Mouse (Mus musculus) MEL (cell line): ENCODE results near the gene Farsa. TPM values are rescaled to one million over a fixed set of nuclear protein-coding genes. Genes with fewer than 3 reads are reported as not detected.

Source experiments
- DNase-seq: peaks from one replicate; pipeline ENCODE4 v3.0.0; 2011; ENCODE audit warnings: low read depth, low spot score
- H3K27ac ChIP-seq: 2 replicates; pipeline ENCODE4 v1.5.1; 2012; ENCODE audit warnings: low read depth, mild to moderate bottlenecking, control low read depth, low read length, moderate library complexity; ENCODE audit not compliant: control insufficient read depth
- H3K27me3 ChIP-seq, 2 experiments: fragments of 150-350 bp in 1 of 2; sonication (generic) in 1 of 2; 2 replicates each; pipeline ENCODE4 v1.6.1; 2012; ENCODE audit warnings: low read length in 2 of 2, mild to moderate bottlenecking in 2 of 2, improper control_type of control experiment in 1 of 2, moderate library complexity in 1 of 2; ENCODE audit not compliant: insufficient read depth in 2 of 2, control insufficient read depth in 1 of 2
- H3K36me3 ChIP-seq, 2 experiments: 2 replicates each; pipeline ENCODE4 v1.6.1; 2012 to 2014; ENCODE audit warnings: low read length in 2 of 2, improper control_type of control experiment in 1 of 2, inconsistent platforms in 1 of 2, mild to moderate bottlenecking in 1 of 2; ENCODE audit not compliant: insufficient read depth in 2 of 2, control insufficient read depth in 1 of 2
- H3K4me1 ChIP-seq, 2 experiments: fragments of 150-350 bp in 1 of 2; sonication (generic) in 1 of 2; 2 replicates each; pipeline ENCODE4 v1.6.1; 2012; ENCODE audit warnings: low read length in 2 of 2, improper control_type of control experiment in 1 of 2, mild to moderate bottlenecking in 1 of 2; ENCODE audit not compliant: insufficient read depth in 2 of 2, control insufficient read depth in 1 of 2
- H3K4me3 ChIP-seq, 2 experiments: fragments of 150-350 bp in 1 of 2; sonication (generic) in 1 of 2; 2 replicates each; pipeline ENCODE4 v1.5.1; 2012; ENCODE audit warnings: low read depth in 2 of 2, low read length in 2 of 2, mild to moderate bottlenecking in 2 of 2, moderate library complexity in 2 of 2, control low read depth in 1 of 2, improper control_type of control experiment in 1 of 2; ENCODE audit not compliant: control insufficient read depth in 1 of 2, insufficient read depth in 1 of 2
- H3K79me2 ChIP-seq: 2 replicates; pipeline ENCODE4 v1.6.1; 2012; ENCODE audit warnings: mild to moderate bottlenecking, low read length, moderate library complexity; ENCODE audit not compliant: control insufficient read depth, poor library complexity, insufficient read depth
- H3K9ac ChIP-seq: 2 replicates; pipeline ENCODE4 v1.6.1; 2012; ENCODE audit warnings: low read depth, mild to moderate bottlenecking, control low read depth, low read length, moderate library complexity; ENCODE audit not compliant: control insufficient read depth, poor library complexity, severe bottlenecking
- H3K9me3 ChIP-seq: fragments of 150-350 bp; sonication (generic); replicated peaks from 2 replicates; pipeline ENCODE4 v1.6.1; 2012; ENCODE audit warnings: mild to moderate bottlenecking, low read length, improper control_type of control experiment, moderate library complexity; ENCODE audit not compliant: insufficient read depth
- BHLHE40 ChIP-seq: IDR thresholded peaks from 2 replicates; pipeline ENCODE4 v1.6.1; 2012; ENCODE audit warnings: low read depth, mild to moderate bottlenecking, inconsistent platforms, low read length, improper control_type of control experiment, borderline replicate concordance
- CHD2 ChIP-seq: IDR thresholded peaks from 2 replicates; pipeline ENCODE4 v1.6.1; 2011; ENCODE audit warnings: low read length, improper control_type of control experiment
- CTCF ChIP-seq, 3 experiments: IDR thresholded peaks in 2 of 3; conservative IDR thresholded peaks in 1 of 3; 2 replicates each; pipeline ENCODE4 v1.5.1; 2011 to 2012; ENCODE audit warnings: low read length in 3 of 3, low read depth in 2 of 3, mild to moderate bottlenecking in 2 of 3, improper control_type of control experiment in 1 of 3, inconsistent platforms in 1 of 3, mixed read lengths in 1 of 3, moderate library complexity in 1 of 3; ENCODE audit not compliant: control insufficient read depth in 1 of 3, insufficient read depth in 1 of 3, poor library complexity in 1 of 3, severe bottlenecking in 1 of 3
- E2F4 ChIP-seq: IDR thresholded peaks from 2 replicates; pipeline ENCODE4 v1.6.1; 2011; ENCODE audit warnings: low read depth, low read length, improper control_type of control experiment, borderline replicate concordance
- ELF1 ChIP-seq: IDR thresholded peaks from 2 replicates; pipeline ENCODE4 v1.6.1; 2014; ENCODE audit warnings: low read depth, mild to moderate bottlenecking, inconsistent platforms, low read length, improper control_type of control experiment, moderate library complexity
- EP300 ChIP-seq, 2 experiments: IDR thresholded peaks; 2 replicates each; pipeline ENCODE4 v1.6.1; 2011; ENCODE audit warnings: improper control_type of control experiment in 2 of 2, low read length in 2 of 2, low read depth in 1 of 2, mild to moderate bottlenecking in 1 of 2
- ETS1 ChIP-seq: IDR thresholded peaks from 2 replicates; pipeline ENCODE4 v1.6.1; 2012; ENCODE audit warnings: low read depth, mild to moderate bottlenecking, inconsistent platforms, low read length, improper control_type of control experiment, moderate library complexity
- GABPA ChIP-seq: IDR thresholded peaks from 2 replicates; pipeline ENCODE4 v1.6.1; 2012; ENCODE audit warnings: low read depth, mild to moderate bottlenecking, inconsistent platforms, low read length, improper control_type of control experiment, moderate library complexity
- GATA1 ChIP-seq: IDR thresholded peaks from 2 replicates; pipeline ENCODE4 v1.6.1; 2011; ENCODE audit warnings: low read depth, low read length, improper control_type of control experiment
- HCFC1 ChIP-seq: IDR thresholded peaks from 2 replicates; pipeline ENCODE4 v1.6.1; 2012; ENCODE audit warnings: low read depth, mild to moderate bottlenecking, inconsistent platforms, low read length, improper control_type of control experiment, moderate library complexity
- JUND ChIP-seq: IDR thresholded peaks from 2 replicates; pipeline ENCODE4 v1.6.1; 2011; ENCODE audit warnings: low read depth, mild to moderate bottlenecking, improper control_type of control experiment, low read length
- KAT2A ChIP-seq: conservative IDR thresholded peaks from 2 replicates; pipeline ENCODE4 v1.6.1; 2012; ENCODE audit warnings: low read depth, low read length, improper control_type of control experiment, inconsistent platforms
- MAFK ChIP-seq: IDR thresholded peaks from 2 replicates; pipeline ENCODE4 v1.6.1; 2011; ENCODE audit warnings: low read depth, mild to moderate bottlenecking, low read length, improper control_type of control experiment, borderline replicate concordance
- MAX ChIP-seq: IDR thresholded peaks from 2 replicates; pipeline ENCODE4 v1.6.1; 2011; ENCODE audit warnings: low read length, improper control_type of control experiment
- MAZ ChIP-seq: IDR thresholded peaks from 2 replicates; pipeline ENCODE4 v1.6.1; 2012; ENCODE audit warnings: low read depth, mild to moderate bottlenecking, inconsistent platforms, low read length, improper control_type of control experiment
- MEF2A ChIP-seq: IDR thresholded peaks from 2 replicates; pipeline ENCODE4 v1.6.1; 2014; ENCODE audit warnings: low read depth, mild to moderate bottlenecking, inconsistent platforms, low read length, improper control_type of control experiment; ENCODE audit not compliant: poor library complexity, insufficient replicate concordance, severe bottlenecking; ENCODE audit errors: extremely low read depth
- MXI1 ChIP-seq: IDR thresholded peaks from 2 replicates; pipeline ENCODE4 v1.6.1; 2011; ENCODE audit warnings: mild to moderate bottlenecking, low read depth, low read length, improper control_type of control experiment
- MYB ChIP-seq: IDR thresholded peaks from 2 replicates; pipeline ENCODE4 v1.6.1; 2011; ENCODE audit warnings: mild to moderate bottlenecking, low read depth, low read length, improper control_type of control experiment
- MYC ChIP-seq: IDR thresholded peaks from 2 replicates; pipeline ENCODE4 v1.6.1; 2011; ENCODE audit warnings: low read depth, mild to moderate bottlenecking, low read length, improper control_type of control experiment, moderate library complexity
- NELFE ChIP-seq: IDR thresholded peaks from 2 replicates; pipeline ENCODE4 v1.6.1; 2011; ENCODE audit warnings: low read depth, low read length, improper control_type of control experiment
- NRF1 ChIP-seq: IDR thresholded peaks from 2 replicates; pipeline ENCODE4 v1.6.1; 2014; ENCODE audit warnings: low read depth, mild to moderate bottlenecking, inconsistent platforms, low read length, improper control_type of control experiment, moderate library complexity; ENCODE audit not compliant: poor library complexity, insufficient read depth, severe bottlenecking
- POLR2A ChIP-seq, 2 experiments: IDR thresholded peaks; 2 replicates each; pipeline ENCODE4 v1.6.1; 2011 to 2012; ENCODE audit warnings: low read length in 2 of 2, mild to moderate bottlenecking in 2 of 2, control low read depth in 1 of 2, improper control_type of control experiment in 1 of 2, low read depth in 1 of 2, moderate library complexity in 1 of 2; ENCODE audit not compliant: control insufficient read depth in 1 of 2, insufficient read depth in 1 of 2, poor library complexity in 1 of 2
- POLR2AphosphoS2 ChIP-seq: IDR thresholded peaks from 2 replicates; pipeline ENCODE4 v1.6.1; 2011; ENCODE audit warnings: low read length, improper control_type of control experiment
- POLR2AphosphoS5 ChIP-seq: IDR thresholded peaks from 2 replicates; pipeline ENCODE4 v1.6.1; 2012; ENCODE audit warnings: low read depth, borderline replicate concordance, mild to moderate bottlenecking, inconsistent platforms, low read length, moderate library complexity, mixed read lengths
- RAD21 ChIP-seq: IDR thresholded peaks from 2 replicates; pipeline ENCODE4 v1.6.1; 2011; ENCODE audit warnings: mild to moderate bottlenecking, low read depth, low read length, improper control_type of control experiment
- SIN3A ChIP-seq: IDR thresholded peaks from 2 replicates; pipeline ENCODE4 v1.6.1; 2012; ENCODE audit warnings: low read length, improper control_type of control experiment, inconsistent platforms
- SMC3 ChIP-seq: IDR thresholded peaks from 2 replicates; pipeline ENCODE4 v1.6.1; 2011; ENCODE audit warnings: low read depth, low read length, improper control_type of control experiment
- TAL1 ChIP-seq: IDR thresholded peaks from 2 replicates; pipeline ENCODE4 v1.6.1; 2012; ENCODE audit warnings: mild to moderate bottlenecking, inconsistent platforms, low read length, moderate library complexity, mixed read lengths
- TBP ChIP-seq: IDR thresholded peaks from 2 replicates; pipeline ENCODE4 v1.8.0; 2011; ENCODE audit warnings: low read depth, low read length, improper control_type of control experiment
- TCF12 ChIP-seq: IDR thresholded peaks from 2 replicates; pipeline ENCODE4 v1.6.1; 2014; ENCODE audit warnings: low read depth, mild to moderate bottlenecking, inconsistent platforms, low read length, improper control_type of control experiment, moderate library complexity
- UBTF ChIP-seq: IDR thresholded peaks from 2 replicates; pipeline ENCODE4 v1.6.1; 2012; ENCODE audit warnings: low read depth, mild to moderate bottlenecking, inconsistent platforms, low read length, improper control_type of control experiment, moderate library complexity, borderline replicate concordance; ENCODE audit not compliant: insufficient read depth
- USF1 ChIP-seq: IDR thresholded peaks from 2 replicates; pipeline ENCODE4 v1.6.1; 2014; ENCODE audit warnings: low read depth, mild to moderate bottlenecking, inconsistent platforms, low read length, improper control_type of control experiment, moderate library complexity
- USF2 ChIP-seq, 2 experiments: IDR thresholded peaks; 2 replicates each; pipeline ENCODE4 v1.6.1; 2011 to 2012; ENCODE audit warnings: improper control_type of control experiment in 2 of 2, low read length in 2 of 2, borderline replicate concordance in 1 of 2, inconsistent platforms in 1 of 2, low read depth in 1 of 2, mild to moderate bottlenecking in 1 of 2; ENCODE audit not compliant: insufficient read depth in 1 of 2
- ZKSCAN1 ChIP-seq: IDR thresholded peaks from 2 replicates; pipeline ENCODE4 v1.6.1; 2012; ENCODE audit warnings: low read depth, mild to moderate bottlenecking, inconsistent platforms, low read length, improper control_type of control experiment, moderate library complexity
- ZMIZ1 ChIP-seq: IDR thresholded peaks from 2 replicates; pipeline ENCODE4 v1.6.1; 2012; ENCODE audit warnings: low read depth, mild to moderate bottlenecking, inconsistent platforms, low read length, improper control_type of control experiment, moderate library complexity
- ZNF384 ChIP-seq: IDR thresholded peaks from 2 replicates; pipeline ENCODE4 v1.6.1; 2012; ENCODE audit warnings: low read depth, mild to moderate bottlenecking, inconsistent platforms, low read length, improper control_type of control experiment
- polyA plus RNA-seq, 2 experiments: library from polyadenylated mRNA; stranded (reverse) in 1 of 2; unstranded in 1 of 2; fragments of >175 nt in 1 of 2; fragments of >200 nt in 1 of 2; gene quantifications; 2 replicates each; pipeline versions ENCODE4 v1.2.1 to v1.2.4; 2012; ENCODE audit warnings: low replicate concordance in 2 of 2, low read depth in 1 of 2; ENCODE audit not compliant: insufficient read length in 2 of 2, insufficient read depth in 1 of 2, missing spikeins in 1 of 2
- total RNA-seq: library from RNA; depleted of rRNA; stranded (reverse); fragments of 300-350 nt; gene quantifications from 2 replicates; pipeline ENCODE4 v1.2.3, GENCODE M21; 2012

Farsa gene
- total and polyA plus RNA-seq, 3 experiments, result 152 to 295 (median 245) TPM

GRCm38 (mm10) chr8:84902920-84903661 is 46.3 kb downstream of the Farsa start:
- Histone ChIP-seq H3K9ac (peak overlapping the region; percentile 97), H3K4me1 (peaks cover 11 to 35% of the 10 kb centered on the region in 2 experiments)
- DNase-seq, result peak; percentile 89
- TF ChIP-seq EP300 (IDR thresholded peaks at IDR 0.05; ENCODE audit: low read depth in 1 of 2, low read length in 2 of 2) (no peak; a peak in 1 of 4 replicates), SMC3 (peak; percentile 40), GATA1 (no peak), POLR2AphosphoS2 (peak; percentile 53), USF1 (no peak), MXI1 (no peak; the same call in 1 of the 2 replicates), TAL1 (no peak), MEF2A (no peak), TCF12 (peak; percentile 13; the same call in 1 of the 2 replicates), MAX (no peak), ZMIZ1 (no peak), ZNF384 (no peak; the same call in 1 of the 2 replicates), JUND (no peak), KAT2A (no peak), TBP (no peak), CHD2 (no peak), UBTF (no peak), POLR2A (IDR thresholded peaks at IDR 0.05; ENCODE audit: control insufficient read depth in 1 of 2, insufficient read depth in 1 of 2, low read depth in 1 of 2, low read length in 2 of 2, poor library complexity in 1 of 2) (peak; percentile 41 to 53; a peak in 2 of 4 replicates), CTCF (IDR thresholded peaks at IDR 0.05 in 2 of 3, conservative IDR thresholded peaks at IDR 0.05 in 1 of 3; ENCODE audit: control insufficient read depth in 1 of 3, insufficient read depth in 1 of 3, low read depth in 2 of 3, low read length in 3 of 3, poor library complexity in 1 of 3, severe bottlenecking in 1 of 3) (peak; percentile 45 to 89 (median 77); a peak in 5 of 6 replicates), NRF1 (peak; percentile 68), E2F4 (no peak), RAD21 (peak; percentile 40), NELFE (peak; percentile 32; the same call in 1 of the 2 replicates), MYB (no peak), GABPA (no peak), MAZ (peak; percentile 66; the same call in 1 of the 2 replicates), ELF1 (no peak), USF2 (IDR thresholded peaks at IDR 0.05; ENCODE audit: borderline replicate concordance in 1 of 2, insufficient read depth in 1 of 2, low read depth in 1 of 2, low read length in 2 of 2) (no peak), MYC (no peak), HCFC1 (no peak), POLR2AphosphoS5 (no peak), SIN3A (peak; percentile 45; the same call in 1 of the 2 replicates), ETS1 (no peak), MAFK (no peak), BHLHE40 (no peak), ZKSCAN1 (no peak)

More at GRCm38 (mm10) chr8:84902920-84903661, 46.3 kb downstream of the Farsa start:
- H3K27ac ChIP-seq, result peak overlapping the region; percentile 97
- no peaks in the 10 kb centered on the region for H3K9me3 ChIP-seq
- peaks cover 27% of the 10 kb centered on the region for H3K79me2 ChIP-seq
- H3K27me3 ChIP-seq, result no peaks in the 10 kb centered on the region
- peak overlapping the region; percentile 86 to 91 for H3K4me3 ChIP-seq
- peaks cover 9 to 26% of the 10 kb centered on the region in 2 experiments; a peak in 3 of 4 replicates for H3K36me3 ChIP-seq
